Mouse (Mus musculus): ENCODE data around the gene Cort.

The Cort gene

DNA sequence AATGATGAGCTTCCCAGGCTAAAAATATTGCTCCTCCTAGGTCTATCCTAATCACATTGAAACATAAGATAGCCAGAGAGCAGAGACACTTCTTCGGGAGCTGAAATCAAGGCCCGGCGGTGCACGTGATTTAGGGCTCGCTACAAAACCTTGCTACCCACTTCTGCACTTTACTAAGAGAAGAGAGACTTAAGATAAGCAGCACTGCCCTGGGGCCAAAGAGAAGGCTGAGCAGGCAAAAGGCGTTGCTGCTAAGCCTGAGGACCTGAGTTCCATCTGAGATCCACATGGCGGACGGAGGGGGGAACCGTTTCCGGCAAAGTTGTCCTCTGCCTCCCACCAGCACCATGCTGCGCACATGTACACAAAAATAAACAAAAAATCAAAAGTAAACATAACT lies 28.0 kb downstream of the Cort start:
- no peak for DNase-seq (ENCODE audit: low read depth)

- no peak for DNase-seq (ENCODE audit: low read depth)
These were observed 28.6 kb downstream of the Cort start for GRCm38 (mm10) chr4:149097956-149098355.

- no peak for DNase-seq (ENCODE audit: low read depth)
These were observed 35.2 kb downstream of the Cort start for GRCm38 (mm10) chr4:149091364-149091763.

- DNase-seq (ENCODE audit: low read depth): no peak
These were observed 41.2 kb downstream of the Cort start for GRCm38 (mm10) chr4:149085381-149085780.

DNA sequence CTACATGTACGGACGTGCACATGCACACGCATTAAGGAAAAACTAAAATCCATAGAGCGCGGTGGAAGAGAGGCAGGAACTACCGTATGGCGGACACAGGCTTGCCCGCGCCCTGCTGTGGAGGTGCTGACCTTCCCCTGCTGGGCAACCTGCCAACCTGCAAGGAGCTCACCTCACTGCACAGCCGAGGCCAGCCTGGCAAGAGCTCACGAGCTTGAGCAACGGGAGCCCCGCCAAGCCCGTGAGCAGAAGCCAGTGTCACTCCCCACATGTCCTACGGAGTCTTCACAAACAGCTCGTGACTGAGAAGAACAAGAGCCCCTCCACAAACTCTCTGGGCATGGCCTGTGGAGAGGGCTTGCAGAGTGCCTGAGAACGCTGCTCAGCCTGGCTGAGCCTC lies 45.0 kb downstream of the Cort start:
- no peak for DNase-seq (ENCODE audit: low read depth)

DNA sequence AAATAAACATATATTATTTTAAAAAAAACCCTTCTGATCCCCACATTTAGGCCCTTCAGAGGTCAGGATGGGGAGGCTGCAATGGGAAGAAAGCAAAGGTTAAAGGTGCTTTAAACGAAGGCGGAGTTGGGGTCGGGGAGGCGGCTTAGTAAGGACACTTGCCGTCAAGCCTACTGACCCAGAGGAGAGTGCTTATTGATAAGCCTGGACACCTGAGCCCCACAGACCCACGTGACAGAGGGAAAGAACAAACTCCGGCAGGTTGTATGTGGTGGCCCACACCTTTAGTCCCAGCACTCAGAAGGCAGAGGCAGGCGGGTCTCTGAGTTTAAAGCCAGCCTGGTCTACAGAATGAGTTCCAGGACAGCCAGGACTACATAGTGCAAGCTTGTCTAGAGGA lies 46.5 kb downstream of the Cort start:
- DNase-seq (ENCODE audit: low read depth): no peak

DNA sequence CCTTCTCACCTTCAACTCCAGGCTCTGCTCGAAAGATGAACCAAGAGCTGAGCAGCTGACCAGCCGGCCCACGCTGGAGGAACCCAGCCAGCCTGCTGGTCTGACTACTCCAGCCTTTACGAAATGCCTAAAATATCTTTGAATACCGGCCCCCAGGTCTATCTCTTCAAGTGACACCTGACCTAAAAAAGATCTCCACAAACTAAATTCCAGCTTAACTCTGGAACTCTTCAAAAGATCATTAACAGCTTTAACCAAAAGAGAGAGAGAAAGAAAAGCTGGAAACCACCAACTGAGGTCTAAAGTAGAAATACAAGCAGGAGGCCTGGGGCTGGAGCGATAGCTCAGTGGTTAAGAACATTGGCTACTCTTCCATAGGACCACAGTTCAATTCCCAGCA lies 46.9 kb downstream of the Cort start:
- DNase-seq (ENCODE audit: low read depth): no peak

- DNase-seq (ENCODE audit: low read depth): no peak
These were observed 48.3 kb downstream of the Cort start for GRCm38 (mm10) chr4:149078261-149078660.

DNA sequence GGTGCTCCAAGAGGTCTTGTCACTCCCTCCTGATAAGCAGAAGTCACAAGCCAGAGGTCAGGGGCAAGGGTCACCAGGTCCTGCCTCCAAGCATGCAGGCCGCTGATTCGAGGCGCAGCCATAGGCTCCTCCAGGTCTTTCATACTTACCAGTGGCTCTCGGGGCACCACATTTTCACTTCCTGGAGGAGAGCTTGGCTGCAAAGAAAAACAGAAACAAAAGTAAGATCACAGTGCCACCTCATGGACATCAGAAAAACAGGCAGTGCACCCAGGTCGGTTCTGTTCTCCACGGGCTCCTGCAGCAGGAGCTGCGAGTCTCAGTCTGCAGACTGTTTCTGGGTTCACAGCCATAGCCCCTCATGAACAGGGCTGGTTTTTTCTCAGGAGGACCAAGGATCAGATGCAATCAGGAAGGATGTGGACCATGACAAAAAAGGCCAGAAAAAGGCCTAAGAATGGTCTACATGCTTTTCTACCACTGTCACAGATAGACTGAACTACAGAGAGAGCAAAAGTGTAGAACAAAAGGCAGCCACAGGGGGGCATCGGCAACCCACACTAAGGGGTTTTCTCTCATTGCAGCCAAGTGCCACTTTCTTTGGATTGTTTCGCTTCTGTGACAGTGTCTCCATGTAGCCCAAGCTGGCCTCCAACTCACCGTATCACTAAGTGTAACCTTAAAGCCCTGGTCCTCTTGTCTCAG lies 50.5 kb downstream of the Cort start:
- peak; percentile 64 for DNase-seq (ENCODE audit: low read depth)

GRCm38 (mm10) chr4:149075073-149075472 lies 51.5 kb downstream of the Cort start:
- no peak for DNase-seq (ENCODE audit: low read depth)

Measured in c-Kit-positive CD71-negative TER-119-negative erythroid progenitor cells, embryonic 14.5 days (primary cell).